Mouse (Mus musculus) hindbrain, embryonic 16.5 days (tissue): ENCODE data around the gene Sprtn. TPM values are rescaled to one million over a fixed set of nuclear protein-coding genes. Genes with fewer than 3 reads are reported as not detected.
A peak's percentile ranks its signal among the peaks of the same experiment; 100 is the strongest.

Experiments used
- ATAC-seq: fragments of 200-750 bp; cut with Nextera tagmentation; 2 replicates; pipeline ENCODE4 v1.8.0; 2017; ENCODE audit warnings: moderate TSS enrichment, moderate library complexity
- H3K27ac ChIP-seq: fragments of 300-500 bp; sonication (generic); 2 replicates; pipeline ENCODE4 v1.5.1; 2014; ENCODE audit warnings: low read depth, mild to moderate bottlenecking, control low read depth, low read length, moderate library complexity
- H3K27me3 ChIP-seq: fragments of 300-500 bp; sonication (generic); replicated peaks from 2 replicates; pipeline ENCODE4 v1.6.1; 2014; ENCODE audit warnings: low read length; ENCODE audit not compliant: control insufficient read depth, insufficient read depth
- H3K36me3 ChIP-seq: fragments of 300-500 bp; sonication (generic); 2 replicates; pipeline ENCODE4 v1.6.1; 2014; ENCODE audit warnings: mild to moderate bottlenecking, low read length, moderate library complexity, mixed read lengths; ENCODE audit not compliant: control insufficient read depth, insufficient read depth
- H3K4me1 ChIP-seq: fragments of 300-500 bp; sonication (generic); 2 replicates; pipeline ENCODE4 v1.6.1; 2014; ENCODE audit warnings: low read depth, low read length; ENCODE audit not compliant: control insufficient read depth, insufficient read depth
- H3K4me2 ChIP-seq: fragments of 300-500 bp; sonication (generic); 2 replicates; pipeline ENCODE4 v1.6.1; 2014; ENCODE audit warnings: mild to moderate bottlenecking, low read length, control low read depth, moderate library complexity
- H3K4me3 ChIP-seq: fragments of 300-500 bp; sonication (generic); 2 replicates; pipeline ENCODE4 v1.5.1; 2014; ENCODE audit warnings: mild to moderate bottlenecking, low read length, control low read depth, moderate library complexity
- H3K9ac ChIP-seq: fragments of 300-500 bp; sonication (generic); 2 replicates; pipeline ENCODE4 v1.6.1; 2014; ENCODE audit warnings: low read depth, mild to moderate bottlenecking, control low read depth, low read length, moderate library complexity
- H3K9me3 ChIP-seq: fragments of 300-500 bp; sonication (generic); 2 replicates; pipeline ENCODE4 v1.6.1; 2014; ENCODE audit warnings: mild to moderate bottlenecking, low read length, moderate library complexity; ENCODE audit not compliant: control insufficient read depth
- WGBS: fragments of 180-500 bp; shearing (Covaris S2); extraction: QIAGEN DNeasy Blood & Tissue Kit; methylation state at CpG from one replicate; pipeline ENCODE4 v1.1.7; 2014; 5-methylcytosine and 5-hydroxymethylcytosine counted together
- polyA plus RNA-seq: library from polyadenylated mRNA; unstranded; fragments of >200 nt; fragmentation: Nextera tagmentation; extraction: Ambion mirVana; gene quantifications from 2 replicates; pipeline ENCODE4 v1.2.1, GENCODE M21; 2015

Gene Sprtn
- polyA plus RNA-seq, 1 experiment from 2014 or later, result 5.9 TPM

GRCm38 (mm10) chr8:124914061-124914460 lies 16.4 kb downstream of the Sprtn start:
- H3K27ac ChIP-seq, result no peak overlapping the region
- ATAC-seq, result no peak
- H3K4me1 ChIP-seq, result no peaks in the 10 kb centered on the region
- no peaks in the 10 kb centered on the region for H3K9me3 ChIP-seq
- 99% methylated on average over 5 of the region's 5 CpGs for WGBS
- no peaks in the 10 kb centered on the region for H3K27me3 ChIP-seq
- H3K4me3 ChIP-seq, result no peak overlapping the region
- H3K4me2 ChIP-seq, result no peak overlapping the region
- H3K36me3 ChIP-seq, result peaks cover 27% of the 10 kb centered on the region
- H3K9ac ChIP-seq, result no peak overlapping the region

GRCm38 (mm10) chr8:124917741-124918484 lies 20.2 kb downstream of the Sprtn start:
- 76% methylated on average over 18 of the region's 18 CpGs for WGBS
- Histone ChIP-seq H3K27ac (no peak overlapping the region), H3K9me3 (no peaks in the 10 kb centered on the region), H3K4me2 (no peak overlapping the region), H3K4me3 (no peak overlapping the region), H3K27me3 (no peaks in the 10 kb centered on the region), H3K9ac (no peak overlapping the region), H3K36me3 (peaks cover 14% of the 10 kb centered on the region), H3K4me1 (no peaks in the 10 kb centered on the region; the same call in none of the 2 replicates)
- ATAC-seq, result no peak

GRCm38 (mm10) chr8:124921369-124922279 lies 23.9 kb downstream of the Sprtn start:
- Histone ChIP-seq H3K27ac (no peak overlapping the region), H3K9me3 (no peaks in the 10 kb centered on the region), H3K4me1 (no peaks in the 10 kb centered on the region; the same call in none of the 2 replicates), H3K4me3 (no peak overlapping the region), H3K9ac (peak overlapping the region; percentile 22; the same call in 1 of the 2 replicates), H3K36me3 (no peaks in the 10 kb centered on the region), H3K4me2 (no peak overlapping the region), H3K27me3 (no peaks in the 10 kb centered on the region)
- WGBS, result 73% methylated on average over 18 of the region's 18 CpGs
- no peak for ATAC-seq

GRCm38 (mm10) chr8:124922490-124923089 lies 24.9 kb downstream of the Sprtn start:
- Histone ChIP-seq H3K36me3 (no peaks in the 10 kb centered on the region), H3K4me3 (no peak overlapping the region), H3K4me1 (no peaks in the 10 kb centered on the region; the same call in none of the 2 replicates), H3K9me3 (no peaks in the 10 kb centered on the region), H3K4me2 (no peak overlapping the region), H3K27ac (no peak overlapping the region), H3K9ac (no peak overlapping the region), H3K27me3 (no peaks in the 10 kb centered on the region)
- ATAC-seq, result no peak
- WGBS, result 74% methylated on average over 11 of the region's 11 CpGs

- no peak for ATAC-seq
- 81% methylated on average over 15 of the region's 15 CpGs for WGBS
- no peaks in the 10 kb centered on the region for H3K9me3 ChIP-seq
Observed at GRCm38 (mm10) chr8:124923971-124924652, 26.4 kb downstream of the Sprtn start.

GRCm38 (mm10) chr8:124925544-124926266 lies 28.0 kb downstream of the Sprtn start:
- Histone ChIP-seq H3K27ac (no peak overlapping the region), H3K4me2 (no peak overlapping the region), H3K9me3 (no peaks in the 10 kb centered on the region), H3K4me3 (no peak overlapping the region), H3K27me3 (no peaks in the 10 kb centered on the region), H3K9ac (no peak overlapping the region), H3K4me1 (no peaks in the 10 kb centered on the region; the same call in none of the 2 replicates), H3K36me3 (no peaks in the 10 kb centered on the region)
- WGBS, result 78% methylated on average over 14 of the region's 14 CpGs
- ATAC-seq, result no peak

More at GRCm38 (mm10) chr8:124923971-124924652, 26.4 kb downstream of the Sprtn start:
- no peaks in the 10 kb centered on the region for H3K36me3 ChIP-seq
- H3K27ac ChIP-seq, result no peak overlapping the region
- no peak overlapping the region for H3K4me3 ChIP-seq
- H3K4me2 ChIP-seq, result no peak overlapping the region
- no peaks in the 10 kb centered on the region for H3K27me3 ChIP-seq
- no peaks in the 10 kb centered on the region; the same call in none of the 2 replicates for H3K4me1 ChIP-seq
- no peak overlapping the region for H3K9ac ChIP-seq

- no peak overlapping the region for H3K27ac ChIP-seq
- WGBS, result 82% methylated on average over 10 of the region's 10 CpGs
Observed at GRCm38 (mm10) chr8:124926351-124926771, 28.7 kb downstream of the Sprtn start.

GRCm38 (mm10) chr8:124929006-124929405 lies 31.3 kb downstream of the Sprtn start:
- WGBS, result 88% methylated on average over 11 of the region's 11 CpGs

More at GRCm38 (mm10) chr8:124926351-124926771, 28.7 kb downstream of the Sprtn start:
- peak; percentile 70; the same call in 1 of the 2 replicates for ATAC-seq
- H3K4me1 ChIP-seq, result no peaks in the 10 kb centered on the region; the same call in none of the 2 replicates
- H3K4me2 ChIP-seq, result no peak overlapping the region
- no peaks in the 10 kb centered on the region for H3K36me3 ChIP-seq
- H3K27me3 ChIP-seq, result no peaks in the 10 kb centered on the region
- H3K4me3 ChIP-seq, result no peak overlapping the region
- no peaks in the 10 kb centered on the region for H3K9me3 ChIP-seq
- H3K9ac ChIP-seq, result no peak overlapping the region

More at GRCm38 (mm10) chr8:124929006-124929405, 31.3 kb downstream of the Sprtn start:
- H3K27ac ChIP-seq, result no peak overlapping the region
- ATAC-seq, result no peak
- no peak overlapping the region for H3K4me3 ChIP-seq
- H3K27me3 ChIP-seq, result no peaks in the 10 kb centered on the region
- no peak overlapping the region for H3K9ac ChIP-seq
- no peaks in the 10 kb centered on the region for H3K9me3 ChIP-seq
- H3K4me1 ChIP-seq, result no peaks in the 10 kb centered on the region; the same call in 1 of the 2 replicates
- no peak overlapping the region for H3K4me2 ChIP-seq
- no peaks in the 10 kb centered on the region for H3K36me3 ChIP-seq
